Mouse (Mus musculus) erythroblast, embryonic 14.5 days (primary cell): ENCODE results near the gene Car9.

Source experiments
- GATA1 ChIP-seq: IDR thresholded peaks from 2 replicates; pipeline ENCODE4 v1.6.1; 2012; ENCODE audit warnings: low read length, inconsistent platforms, mixed read lengths
- TAL1 ChIP-seq: IDR thresholded peaks from 3 replicates; pipeline ENCODE4 v1.6.1; 2012; ENCODE audit warnings: low read length, inconsistent platforms, mixed read lengths

GRCm38 (mm10) chr4:43493186-43493845, 13.4 kb upstream of the Car9 start:
- TF ChIP-seq TAL1 (no peak), GATA1 (no peak)
